ENCODE assay signal across 19 mouse cellular contexts in the genomic region with DNA sequence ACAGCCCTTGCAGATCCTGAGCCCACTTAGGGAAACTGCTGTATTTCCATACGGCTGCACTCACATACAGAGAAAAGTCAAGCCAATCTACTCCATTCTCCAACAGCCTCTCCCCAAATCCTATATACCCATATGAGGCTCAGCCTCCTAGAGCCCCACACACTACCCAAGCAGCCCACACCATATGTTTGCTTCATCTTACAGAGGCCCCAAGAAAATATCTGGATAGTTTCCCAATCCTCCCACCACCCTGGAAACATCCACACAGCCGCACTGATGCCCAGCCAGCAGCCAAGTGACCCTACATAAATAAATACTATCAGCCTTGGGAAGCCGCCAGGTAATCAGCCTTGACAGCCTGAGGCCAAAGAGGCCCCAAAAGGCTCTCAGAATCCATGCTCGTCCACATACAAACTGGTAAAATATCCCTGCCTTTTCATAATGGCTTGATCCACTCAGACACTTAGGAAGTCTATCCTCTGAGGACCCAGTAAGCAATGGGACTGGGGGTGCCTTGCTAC.
A peak's percentile ranks its signal among the peaks of the same experiment; 100 is the strongest.
DNase-seq lines count a peak whose midpoint lies in the region; ATAC-seq lines count a peak whose summit lies in the region.
"Had no signal": no experiment of that assay in that cellular context is flagged by ENCODE, and none has a peak within 500 bp of the region (broad histone marks: within the 10 kb centered on the region; RNA-seq: fewer than 3 reads in every experiment).

No protein-coding gene starts in this region.

- H3K4me1 ChIP-seq in kidney, embryonic 14.5 days (ENCODE audit: control insufficient read depth, insufficient read depth, low read length): 0 out of 2 replicates have a peak, but pooled peaks cover 4% of the 10 kb centered on the region
- H3K4me1 ChIP-seq in midbrain, embryonic 13.5 days (replicated peaks): peaks cover 13% of the 10 kb centered on the region
- peaks cover 8% of the 10 kb centered on the region for H3K4me1 ChIP-seq in midbrain, embryonic 15.5 days
- H3K4me1 ChIP-seq: limb, embryonic 15.5 days; liver, embryonic 15.5 days had no signal

- H3K9me3 ChIP-seq in kidney, embryonic 14.5 days (ENCODE audit: control insufficient read depth, low read length): no peaks in the 10 kb centered on the region
- no peaks in the 10 kb centered on the region for H3K9me3 ChIP-seq in midbrain, embryonic 13.5 days
- H3K9me3 ChIP-seq in midbrain, embryonic 15.5 days: no peaks in the 10 kb centered on the region
- H3K9me3 ChIP-seq: forebrain, embryonic 13.5 days; limb, embryonic 15.5 days; liver, embryonic 15.5 days had no signal

- H3K9ac ChIP-seq in kidney, embryonic 14.5 days (ENCODE audit: low read depth, low read length): no peak overlapping the region
- no peak overlapping the region for H3K9ac ChIP-seq in midbrain, embryonic 13.5 days (replicated peaks)
- H3K9ac ChIP-seq in midbrain, embryonic 15.5 days: no peak overlapping the region
- H3K9ac ChIP-seq: forebrain, embryonic 13.5 days; limb, embryonic 15.5 days; liver, embryonic 15.5 days had no signal

- peak; percentile 4 to 5 for DNase-seq in kidney, postnatal 4 days
- DNase-seq in adrenal gland, adult 2 months: peak; percentile 63
- DNase-seq in ovary, postnatal 14 days (ENCODE audit: low spot score): peak; percentile 9
- DNase-seq: B cell, adult 2 months; cerebellum, adult 8-10 months; gastrocnemius, postnatal 14 days; heart, adult 18-20 months; kidney, adult 11 months; layer of hippocampus, postnatal 36 days; right cerebral cortex, postnatal 14 days; thymus, adult 2 months had no signal

- H3K27me3 ChIP-seq in kidney, embryonic 14.5 days (ENCODE audit: control insufficient read depth, insufficient read depth, low read length): no peaks in the 10 kb centered on the region
- no peaks in the 10 kb centered on the region for H3K27me3 ChIP-seq in midbrain, embryonic 13.5 days
- no peaks in the 10 kb centered on the region for H3K27me3 ChIP-seq in midbrain, embryonic 15.5 days (replicated peaks)
- H3K27me3 ChIP-seq: forebrain, embryonic 13.5 days; limb, embryonic 15.5 days; liver, embryonic 15.5 days had no signal

- H3K27ac ChIP-seq in kidney, embryonic 14.5 days (ENCODE audit: low read depth, low read length): no peak overlapping the region
- peak overlapping the region; percentile 0; the same call in 1 of the 2 replicates for H3K27ac ChIP-seq in midbrain, embryonic 13.5 days
- H3K27ac ChIP-seq in midbrain, embryonic 15.5 days: no peak overlapping the region
- H3K27ac ChIP-seq: forebrain, embryonic 13.5 days; kidney, postnatal 0 days; limb, embryonic 15.5 days; liver, embryonic 15.5 days had no signal

- 48% methylated on average over 4 of the region's 4 CpGs for WGBS in kidney, embryonic 14.5 days
- 75% methylated on average over 4 of the region's 4 CpGs for WGBS in midbrain, embryonic 13.5 days
- 68% methylated on average over 4 of the region's 4 CpGs for WGBS in midbrain, embryonic 15.5 days

- H3K4me2 ChIP-seq in kidney, embryonic 14.5 days (replicated peaks; ENCODE audit: low read depth, low read length): no peak overlapping the region
- no peak overlapping the region for H3K4me2 ChIP-seq in midbrain, embryonic 13.5 days (replicated peaks)
- H3K4me2 ChIP-seq in midbrain, embryonic 15.5 days: no peak overlapping the region
- H3K4me2 ChIP-seq: forebrain, embryonic 13.5 days; limb, embryonic 15.5 days; liver, embryonic 15.5 days had no signal

- H3K36me3 ChIP-seq in kidney, embryonic 14.5 days (ENCODE audit: control insufficient read depth, insufficient read depth, low read length): no peaks in the 10 kb centered on the region
- H3K36me3 ChIP-seq in midbrain, embryonic 13.5 days: no peaks in the 10 kb centered on the region
- no peaks in the 10 kb centered on the region for H3K36me3 ChIP-seq in midbrain, embryonic 15.5 days (replicated peaks)
- H3K36me3 ChIP-seq: limb, embryonic 15.5 days; liver, embryonic 15.5 days had no signal

- ATAC-seq in kidney, embryonic 14.5 days (ENCODE audit: low FRiP score, low TSS enrichment): no peak
- ATAC-seq in midbrain, embryonic 13.5 days: no peak
- no peak for ATAC-seq in midbrain, embryonic 15.5 days (replicated peaks)
- no peak for ATAC-seq in cerebellum, adult (ENCODE audit: insufficient number of reproducible peaks, low FRiP score, low TSS enrichment)
- ATAC-seq: forebrain, embryonic 13.5 days had no signal

- H3K4me3 ChIP-seq in kidney, embryonic 14.5 days (ENCODE audit: low read length): no peak overlapping the region
- H3K4me3 ChIP-seq in midbrain, embryonic 13.5 days (replicated peaks): no peak overlapping the region
- no peak overlapping the region for H3K4me3 ChIP-seq in midbrain, embryonic 15.5 days
- H3K4me3 ChIP-seq: forebrain, embryonic 13.5 days; limb, embryonic 15.5 days; liver, embryonic 15.5 days had no signal

Comparison
In these comparisons a context has a peak if more than half of its experiments do, and no peak if none do; other contexts are left out.
1. DNase-seq: peak in every context shown above with its lines; median percentile 63 in adrenal gland, adult 2 months; 9 in ovary, postnatal 14 days; 4 in kidney, postnatal 4 days.